8 mouse cellular contexts compared by ENCODE assay signal in the genomic region with DNA sequence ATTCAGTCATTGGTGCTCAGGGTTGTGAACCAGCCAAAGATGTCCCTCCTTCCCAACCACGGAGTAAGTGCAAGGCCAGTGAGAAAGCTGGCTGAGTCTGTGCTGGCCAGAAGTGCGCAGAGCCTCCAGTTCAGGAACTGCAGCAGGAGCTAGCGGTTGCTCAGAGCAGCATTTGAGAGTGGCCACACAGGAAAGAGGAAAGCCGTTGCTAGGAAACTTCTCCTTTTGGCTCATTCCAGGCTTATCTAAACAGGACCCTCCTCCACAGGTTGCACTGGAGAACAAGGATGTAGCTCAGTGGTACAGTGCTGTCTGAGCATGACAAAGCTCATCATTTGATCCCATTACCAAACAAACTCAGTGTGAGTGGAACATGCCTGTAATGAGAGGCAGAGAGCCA.
A peak's percentile ranks its signal among the peaks of the same experiment; 100 is the strongest.
DNase-seq lines count a peak whose midpoint lies in the region; ATAC-seq and TF ChIP-seq lines count a peak whose summit lies in the region.

No protein-coding gene starts in this region.

- H3K4me1 ChIP-seq in heart, adult 2 months (ENCODE audit: control insufficient read depth, insufficient read depth, low read length): peaks cover 14% of the 10 kb centered on the region
- peaks cover 39% of the 10 kb centered on the region for H3K4me1 ChIP-seq in hindbrain, embryonic 10.5 days (replicated peaks)

- no peaks in the 10 kb centered on the region for H3K79me2 ChIP-seq in heart, adult 2 months (replicated peaks; ENCODE audit: control insufficient read depth, insufficient read depth, low read length)

- intact Hi-C loops in heart, adult 2 months (cut with DNase I): no loop called here
- intact Hi-C loops in gastrocnemius, postnatal 14 days (cut with DNase I; ENCODE audit: low total_unique reads): no loop called here

- H3K4me3 ChIP-seq in heart, adult 2 months: no peak overlapping the region
- H3K4me3 ChIP-seq in hindbrain, embryonic 10.5 days: no peak overlapping the region

- DNase-seq in heart, adult 11 months: peak; percentile 95
- no peak for DNase-seq in heart, adult 2 months
- DNase-seq in embryo, embryonic 10.5 days (ENCODE audit: low spot score): peak; percentile 55
- no peak for DNase-seq in hindbrain, embryonic 10.5 days (ENCODE audit: low spot score)
- no peak for DNase-seq in gastrocnemius, postnatal 14 days
- no peak for DNase-seq in cerebellum, adult 8-10 months
- no peak for DNase-seq in adrenal gland, adult 18-20 months (ENCODE audit: low spot score in 2 of 2)

- TF ChIP-seq POLR2A in heart, adult 2 months (IDR thresholded peaks at IDR 0.05; ENCODE audit: insufficient read depth, low read depth, low read length): no peak

- H3K9me3 ChIP-seq in hindbrain, embryonic 10.5 days: no peaks in the 10 kb centered on the region

- peak; percentile 55 for ATAC-seq in megakaryocyte, adult 5-6 weeks (ENCODE audit: poor library complexity, severe bottlenecking)

- TF ChIP-seq CTCF in heart, adult 2 months (IDR thresholded peaks at IDR 0.05): no peak

- no peak overlapping the region; the same call in 1 of the 2 replicates for H3K27ac ChIP-seq in heart, adult 2 months
- peak overlapping the region; percentile 80 for H3K27ac ChIP-seq in hindbrain, embryonic 10.5 days

- H3K9ac ChIP-seq in heart, adult 2 months (ENCODE audit: low read depth, low read length): no peak overlapping the region

- no peaks in the 10 kb centered on the region for H3K27me3 ChIP-seq in heart, adult 2 months (ENCODE audit: control insufficient read depth, insufficient read depth, low read length)
- no peaks in the 10 kb centered on the region for H3K27me3 ChIP-seq in hindbrain, embryonic 10.5 days (ENCODE audit: insufficient read depth, poor library complexity, severe bottlenecking)

- 22% methylated on average over 4 of the region's 4 CpGs for WGBS in heart, adult 2 months
- WGBS in hindbrain, embryonic 10.5 days: 27% methylated on average over 4 of the region's 4 CpGs

- no peak for TF ChIP-seq EP300 in heart, adult 2 months (IDR thresholded peaks at IDR 0.05; ENCODE audit: insufficient read depth, low read depth, low read length)

- no peaks in the 10 kb centered on the region for H3K36me3 ChIP-seq in heart, adult 2 months (ENCODE audit: control insufficient read depth, insufficient read depth, low read length)
- H3K36me3 ChIP-seq in hindbrain, embryonic 10.5 days: no peaks in the 10 kb centered on the region

Comparison
In these comparisons a context has a peak if more than half of its experiments do, and no peak if none do; other contexts are left out.
1. DNase-seq: peak in heart, adult 11 months (single experiment) and embryo, embryonic 10.5 days (single experiment); none in heart, adult 2 months (0 of 2), hindbrain, embryonic 10.5 days (single experiment), gastrocnemius, postnatal 14 days (single experiment), cerebellum, adult 8-10 months (single experiment) and adrenal gland, adult 18-20 months (0 of 2).